Mouse (Mus musculus) C2C12 (cell line): ENCODE results near the gene Mmp25. TPM values are rescaled to one million over a fixed set of nuclear protein-coding genes. Genes with fewer than 3 reads are reported as not detected.

ENCODE experiments used
- H3K27me3 ChIP-seq: one replicate; pipeline ENCODE4 v1.6.1; 2011; ENCODE audit not compliant: control insufficient read depth, insufficient read depth, insufficient read length
- H3K36me3 ChIP-seq: one replicate; pipeline ENCODE4 v1.6.1; 2011; ENCODE audit not compliant: control insufficient read depth, insufficient read depth
- H3K4me3 ChIP-seq: one replicate; pipeline ENCODE4 v1.5.1; 2011; ENCODE audit warnings: mild to moderate bottlenecking, control low read depth; ENCODE audit not compliant: poor library complexity, insufficient read depth, severe bottlenecking
- H3K79me2 ChIP-seq: one replicate; pipeline ENCODE4 v1.6.1; 2011; ENCODE audit not compliant: control insufficient read depth, insufficient read depth
- H3K79me3 ChIP-seq: one replicate; pipeline ENCODE4 v1.6.1; 2011; ENCODE audit warnings: low read depth, control low read depth
- H3ac ChIP-seq: one replicate; pipeline ENCODE3; 2011; ENCODE audit warnings: low read depth; ENCODE audit not compliant: control insufficient read depth, insufficient read length
- CEBPB ChIP-seq: IDR thresholded peaks from one replicate; pipeline ENCODE4 v1.6.1; 2011; ENCODE audit warnings: low read depth, mild to moderate bottlenecking, control low read depth, moderate library complexity
- CTCF ChIP-seq: IDR thresholded peaks from one replicate; pipeline ENCODE4 v1.5.1; 2011; ENCODE audit not compliant: control insufficient read depth, insufficient read depth, insufficient read length
- FOSL1 ChIP-seq: IDR thresholded peaks from one replicate; pipeline ENCODE4 v1.8.0; 2011; ENCODE audit warnings: mild to moderate bottlenecking, low read length; ENCODE audit not compliant: poor library complexity, insufficient read depth, severe bottlenecking
- MAX ChIP-seq: IDR thresholded peaks from one replicate; pipeline ENCODE4 v1.6.1; 2011; ENCODE audit warnings: mild to moderate bottlenecking, control low read depth
- MYOD1 ChIP-seq: IDR thresholded peaks from one replicate; pipeline ENCODE4 v1.6.1; 2011; ENCODE audit warnings: low read depth; ENCODE audit not compliant: control insufficient read depth, insufficient read length
- MYOG ChIP-seq: IDR thresholded peaks from one replicate; pipeline ENCODE4 v1.6.1; 2011; ENCODE audit not compliant: control insufficient read depth, insufficient read length; ENCODE audit errors: extremely low read depth
- USF1 ChIP-seq: IDR thresholded peaks from one replicate; pipeline ENCODE4 v1.6.1; 2011; ENCODE audit warnings: low read depth, mild to moderate bottlenecking, control low read depth, moderate library complexity
- polyA plus RNA-seq: library from polyadenylated mRNA; unstranded; fragments of >200 nt; fragmentation: generic; extraction: Trizol; gene quantifications from one replicate; pipeline ENCODE4 v1.2.1, GENCODE M21; 2012; ENCODE audit warnings: missing spikeins

Mmp25 gene
- polyA plus RNA-seq, 1 experiment, result 0.01 TPM

DNA sequence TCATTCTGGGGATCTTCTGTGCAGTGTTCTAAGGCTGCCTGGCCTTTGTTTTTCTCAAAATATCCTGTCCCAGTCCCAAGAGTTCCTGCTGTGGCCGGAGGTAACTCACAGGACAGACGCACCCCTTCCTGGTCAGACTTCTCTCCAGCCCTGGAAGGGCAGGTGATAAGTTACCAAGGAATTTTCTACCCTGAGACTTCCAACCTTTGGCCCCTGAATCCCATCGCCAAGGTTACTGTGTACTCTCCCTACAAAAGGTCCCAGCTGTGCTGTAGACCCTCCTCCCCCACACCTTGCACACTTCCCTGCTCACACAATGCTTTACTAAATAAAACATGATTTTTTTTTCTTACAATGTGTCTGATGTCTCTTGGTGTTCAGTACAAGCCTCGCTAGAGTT, 37.0 kb upstream of the Mmp25 start:
- H3ac ChIP-seq, result no peak overlapping the region
- H3K79me2 ChIP-seq, result peaks cover 2% of the 10 kb centered on the region
- H3K36me3 ChIP-seq, result no peaks in the 10 kb centered on the region
- no peak overlapping the region for H3K4me3 ChIP-seq
- H3K79me3 ChIP-seq, result peaks cover under 1% of the 10 kb centered on the region
- TF ChIP-seq MYOG (no peak), MYOD1 (no peak), USF1 (no peak), FOSL1 (no peak), MAX (no peak), CEBPB (no peak), CTCF (no peak)
- no peaks in the 10 kb centered on the region for H3K27me3 ChIP-seq

- peaks cover 12% of the 10 kb centered on the region for H3K79me2 ChIP-seq
- no peaks in the 10 kb centered on the region for H3K27me3 ChIP-seq
- TF ChIP-seq FOSL1 (peak; percentile 44), MAX (peak; percentile 67), CEBPB (no peak), CTCF (no peak), MYOG (no peak), USF1 (no peak), MYOD1 (no peak)
- H3K4me3 ChIP-seq, result no peak overlapping the region
- peaks cover 6% of the 10 kb centered on the region for H3K79me3 ChIP-seq
- peaks cover 3% of the 10 kb centered on the region for H3K36me3 ChIP-seq
- no peak overlapping the region for H3ac ChIP-seq
These were observed 36.0 kb upstream of the Mmp25 start for GRCm38 (mm10) chr17:23681086-23681485.

DNA sequence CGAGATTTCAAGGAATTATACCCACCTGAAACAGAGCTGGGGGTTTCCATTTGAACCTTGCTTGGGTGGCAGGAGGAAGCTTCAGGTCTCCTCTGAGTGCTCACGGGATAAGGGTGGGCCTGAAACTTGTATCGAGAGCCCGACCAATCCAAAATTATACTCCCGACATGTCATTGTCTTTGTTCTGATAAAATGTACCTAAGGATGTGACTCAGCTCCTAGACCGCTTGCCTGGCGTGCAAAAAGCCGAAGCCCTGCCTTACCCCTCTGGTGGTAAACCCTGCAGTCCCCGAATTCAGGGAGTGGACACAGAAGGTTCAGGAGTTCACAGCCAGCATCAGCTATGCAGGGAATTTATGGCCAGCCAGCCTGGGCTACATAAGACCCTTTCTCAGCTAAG, 35.3 kb upstream of the Mmp25 start:
- H3ac ChIP-seq, result no peak overlapping the region
- H3K36me3 ChIP-seq, result peaks cover 9% of the 10 kb centered on the region
- no peaks in the 10 kb centered on the region for H3K27me3 ChIP-seq
- H3K79me2 ChIP-seq, result peaks cover 19% of the 10 kb centered on the region
- peaks cover 8% of the 10 kb centered on the region for H3K79me3 ChIP-seq
- H3K4me3 ChIP-seq, result no peak overlapping the region
- no peak for TF ChIP-seq MYOG
- TF ChIP-seq USF1, result no peak
- no peak for TF ChIP-seq FOSL1
- TF ChIP-seq MYOD1, result no peak
- no peak for TF ChIP-seq CTCF
- TF ChIP-seq MAX, result no peak
- no peak for TF ChIP-seq CEBPB

DNA sequence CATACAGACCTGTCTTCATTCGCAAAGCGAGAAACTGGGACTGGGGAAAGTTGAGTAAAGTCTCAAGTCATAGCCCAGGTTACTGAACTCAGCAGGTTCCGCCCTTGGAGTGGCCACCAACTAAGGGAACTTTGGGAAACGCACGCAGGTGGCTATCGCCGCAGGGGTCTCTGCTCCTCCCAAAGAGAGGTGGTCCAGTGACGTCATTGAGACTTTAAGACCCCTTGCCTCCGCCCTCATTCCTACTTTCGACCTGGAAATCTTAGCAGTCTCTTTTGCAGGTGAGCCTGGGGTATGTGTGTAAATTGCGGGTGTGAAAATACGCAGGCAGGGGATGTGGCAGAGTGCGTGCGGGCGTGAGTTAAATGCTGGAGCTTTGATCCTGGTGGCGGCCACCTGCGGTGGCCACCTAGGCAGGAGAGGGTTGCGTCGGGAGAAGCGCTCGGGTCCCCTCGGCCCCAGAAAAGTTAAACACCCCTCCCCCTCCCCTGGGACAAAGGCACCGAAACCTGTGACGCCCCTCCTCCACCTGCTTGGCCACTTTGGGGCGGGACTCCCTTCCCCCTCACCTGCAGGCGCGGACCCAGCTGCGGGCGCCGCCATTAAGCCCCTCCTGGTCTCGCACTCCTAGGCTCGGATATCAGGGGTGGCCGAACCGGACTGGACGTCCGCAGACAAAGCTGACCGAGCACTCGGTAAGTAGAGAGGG, 34.2 kb upstream of the Mmp25 start, which contains the start of gene Cldn6:
TSS of gene Cldn6 (plus strand) at position 123 of the 709 bp plus-strand sequence.
- TF ChIP-seq MYOD1 (no peak), MAX (no peak), FOSL1 (no peak), CTCF (no peak), CEBPB (no peak), USF1 (no peak), MYOG (no peak)
- peaks cover 16% of the 10 kb centered on the region for H3K79me3 ChIP-seq
- H3ac ChIP-seq, result no peak within 1 kb of the TSS
- no peaks in the 10 kb centered on the region for H3K27me3 ChIP-seq
- peaks cover 30% of the 10 kb centered on the region for H3K79me2 ChIP-seq
- H3K36me3 ChIP-seq, result peaks cover 20% of the 10 kb centered on the region
- no peak within 1 kb of the TSS for H3K4me3 ChIP-seq

- Histone ChIP-seq H3K79me2 (peaks cover 50% of the 10 kb centered on the region), H3K4me3 (peak within 1 kb of the TSS; percentile 87), H3K27me3 (no peaks in the 10 kb centered on the region), H3K36me3 (peaks cover 36% of the 10 kb centered on the region), H3K79me3 (peaks cover 30% of the 10 kb centered on the region), H3ac (peak within 1 kb of the TSS; percentile 95)
- TF ChIP-seq MYOD1, result no peak
- no peak for TF ChIP-seq MAX
- no peak for TF ChIP-seq USF1
- no peak for TF ChIP-seq MYOG
- no peak for TF ChIP-seq CTCF
- no peak for TF ChIP-seq FOSL1
- no peak for TF ChIP-seq CEBPB
These were observed 32.2 kb upstream of the Mmp25 start, which contains the start of gene Tnfrsf12a for GRCm38 (mm10) chr17:23677236-23677679. Tnfrsf12a (minus strand) TSS chr17:23677468.
